Mouse (Mus musculus) neural tube, embryonic 14.5 days (tissue): ENCODE data around the gene Lcn4. TPM values are rescaled to one million over a fixed set of nuclear protein-coding genes. Genes with fewer than 3 reads are reported as not detected.

ENCODE experiments used
- ATAC-seq: fragments of 200-750 bp; cut with Nextera tagmentation; 2 replicates; pipeline ENCODE4 v1.8.0; 2017; ENCODE audit warnings: low read depth, mild to moderate bottlenecking, moderate TSS enrichment, moderate library complexity
- H3K27ac ChIP-seq: fragments of 300-500 bp; sonication (generic); 2 replicates; pipeline ENCODE4 v1.5.1; 2014; ENCODE audit warnings: low read depth, mild to moderate bottlenecking, control low read depth, low read length, moderate library complexity, mixed read lengths
- H3K27me3 ChIP-seq: fragments of 300-500 bp; sonication (generic); 2 replicates; pipeline ENCODE4 v1.6.1; 2014; ENCODE audit warnings: low read length; ENCODE audit not compliant: control insufficient read depth, insufficient read depth
- H3K36me3 ChIP-seq: fragments of 300-500 bp; sonication (generic); 2 replicates; pipeline ENCODE4 v1.6.1; 2014; ENCODE audit warnings: low read length, mixed read lengths; ENCODE audit not compliant: control insufficient read depth, insufficient read depth
- H3K4me1 ChIP-seq: fragments of 300-500 bp; sonication (generic); 2 replicates; pipeline ENCODE4 v1.6.1; 2014; ENCODE audit warnings: low read length; ENCODE audit not compliant: control insufficient read depth, insufficient read depth
- H3K4me2 ChIP-seq: fragments of 300-500 bp; sonication (generic); 2 replicates; pipeline ENCODE4 v1.6.1; 2014; ENCODE audit warnings: mild to moderate bottlenecking, low read depth, low read length, control low read depth
- H3K4me3 ChIP-seq: fragments of 300-500 bp; sonication (generic); 2 replicates; pipeline ENCODE4 v1.5.1; 2014; ENCODE audit warnings: low read depth, low read length, control low read depth, mixed read lengths
- H3K9ac ChIP-seq: fragments of 300-500 bp; sonication (generic); replicated peaks from 2 replicates; pipeline ENCODE4 v1.6.1; 2014; ENCODE audit warnings: low read depth, mild to moderate bottlenecking, control low read depth, low read length, mixed read lengths
- H3K9me3 ChIP-seq: fragments of 300-500 bp; sonication (generic); 2 replicates; pipeline ENCODE4 v1.6.1; 2016; ENCODE audit warnings: low read length; ENCODE audit not compliant: control insufficient read depth
- WGBS: fragments of 180-500 bp; shearing (Covaris S2); extraction: QIAGEN DNeasy Blood & Tissue Kit; methylation state at CpG from one replicate; pipeline ENCODE4 v1.1.7; 2014; 5-methylcytosine and 5-hydroxymethylcytosine counted together
- polyA plus RNA-seq: library from polyadenylated mRNA; unstranded; fragments of >200 nt; fragmentation: Nextera tagmentation; extraction: Ambion mirVana; gene quantifications from 2 replicates; pipeline ENCODE4 v1.2.1, GENCODE M21; 2014

Gene Lcn4
- polyA plus RNA-seq, 1 experiment from 2014 or later = not detected

DNA sequence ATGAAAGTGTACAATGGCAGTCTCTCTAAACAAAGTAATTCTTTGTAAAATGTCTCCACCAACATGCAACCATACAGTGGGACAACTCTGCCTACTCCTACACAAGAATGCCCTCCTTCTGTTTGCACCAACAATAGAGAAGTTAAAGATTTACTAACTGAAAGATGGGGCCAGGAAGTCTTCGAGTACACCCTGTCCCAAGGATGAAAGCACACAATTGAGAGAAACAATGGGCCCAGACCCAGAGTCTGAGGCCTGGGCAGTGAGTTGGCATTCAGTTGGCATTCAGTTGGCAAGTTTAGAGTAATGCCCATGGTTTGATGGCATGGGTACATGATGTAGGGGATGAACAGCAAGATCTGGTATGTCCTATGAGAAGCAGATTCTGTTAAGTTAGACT, 16.4 kb downstream of the Lcn4 start:
- ATAC-seq = no peak
- WGBS = 9% methylated on average over 1 of the region's 1 CpGs
- H3K4me3 ChIP-seq = no peak overlapping the region
- no peaks in the 10 kb centered on the region for H3K9me3 ChIP-seq
- H3K4me1 ChIP-seq = no peaks in the 10 kb centered on the region
- no peak overlapping the region for H3K27ac ChIP-seq
- H3K4me2 ChIP-seq = no peak overlapping the region
- H3K27me3 ChIP-seq = no peaks in the 10 kb centered on the region
- H3K36me3 ChIP-seq = no peaks in the 10 kb centered on the region
- no peak overlapping the region for H3K9ac ChIP-seq

- no peaks in the 10 kb centered on the region for H3K9me3 ChIP-seq
- ATAC-seq = peak; percentile 95
- H3K36me3 ChIP-seq = no peaks in the 10 kb centered on the region
- H3K27me3 ChIP-seq = no peaks in the 10 kb centered on the region
- no peak overlapping the region for H3K4me3 ChIP-seq
- 32% methylated on average over 3 of the region's 3 CpGs for WGBS
- no peak overlapping the region for H3K9ac ChIP-seq
- no peaks in the 10 kb centered on the region for H3K4me1 ChIP-seq
- no peak overlapping the region for H3K27ac ChIP-seq
- H3K4me2 ChIP-seq = no peak overlapping the region
Measured at GRCm38 (mm10) chr2:26646643-26647293, 24.3 kb downstream of the Lcn4 start.

- Histone ChIP-seq H3K36me3 (no peaks in the 10 kb centered on the region), H3K27ac (no peak overlapping the region), H3K4me2 (no peak overlapping the region), H3K4me3 (no peak overlapping the region), H3K27me3 (no peaks in the 10 kb centered on the region), H3K9ac (no peak overlapping the region), H3K9me3 (no peaks in the 10 kb centered on the region), H3K4me1 (peaks cover 3% of the 10 kb centered on the region)
- no peak for ATAC-seq
- 56% methylated on average over 2 of the region's 2 CpGs for WGBS
Measured at GRCm38 (mm10) chr2:26643942-26644341, 27.1 kb downstream of the Lcn4 start.

GRCm38 (mm10) chr2:26641006-26641647, 30.0 kb downstream of the Lcn4 start:
- WGBS = 86% methylated on average over 7 of the region's 7 CpGs
- no peak overlapping the region for H3K4me3 ChIP-seq
- H3K9ac ChIP-seq = no peak overlapping the region
- H3K27ac ChIP-seq = 0 out of 2 replicates have a peak overlapping the region, but pooled peaks have one; percentile 4
- H3K9me3 ChIP-seq = no peaks in the 10 kb centered on the region
- peaks cover 16% of the 10 kb centered on the region for H3K4me1 ChIP-seq
- peaks cover 20% of the 10 kb centered on the region for H3K36me3 ChIP-seq
- no peak overlapping the region for H3K4me2 ChIP-seq
- no peaks in the 10 kb centered on the region for H3K27me3 ChIP-seq
- ATAC-seq = no peak

- Histone ChIP-seq H3K4me3 (peak overlapping the region; percentile 76), H3K9ac (peak overlapping the region; percentile 82), H3K36me3 (peaks cover 30% of the 10 kb centered on the region), H3K9me3 (no peaks in the 10 kb centered on the region), H3K4me1 (peaks cover 16% of the 10 kb centered on the region), H3K27ac (peak overlapping the region; percentile 77), H3K4me2 (peak overlapping the region; percentile 79), H3K27me3 (no peaks in the 10 kb centered on the region)
- WGBS = 4% methylated on average over 49 of the region's 49 CpGs
- peak; percentile 85 for ATAC-seq
Measured at GRCm38 (mm10) chr2:26639838-26640830, 30.9 kb downstream of the Lcn4 start.

DNA sequence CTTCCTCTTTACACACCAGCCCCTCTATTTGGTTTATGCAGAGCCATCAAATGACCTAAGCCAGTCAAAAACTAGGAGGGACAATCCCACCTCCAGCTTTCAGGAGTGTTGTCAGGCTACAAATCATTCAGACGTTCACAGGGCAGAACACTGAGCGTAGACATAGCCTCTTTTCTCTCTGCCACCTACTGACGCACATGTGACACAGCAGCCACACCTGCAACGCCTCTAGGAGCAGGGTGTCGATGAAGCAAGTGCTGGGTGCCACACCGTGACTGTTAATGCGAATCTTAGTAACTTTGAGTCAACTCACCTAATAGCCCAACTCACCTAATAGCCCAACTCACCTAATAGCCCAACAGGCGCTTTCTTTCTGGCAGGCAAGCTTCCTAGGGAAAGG, 32.0 kb downstream of the Lcn4 start:
- Histone ChIP-seq H3K27ac (no peak overlapping the region), H3K4me1 (peaks cover 16% of the 10 kb centered on the region), H3K27me3 (no peaks in the 10 kb centered on the region), H3K9me3 (no peaks in the 10 kb centered on the region), H3K36me3 (peaks cover 38% of the 10 kb centered on the region), H3K4me2 (peak overlapping the region; percentile 79), H3K9ac (no peak overlapping the region; the same call in 1 of the 2 replicates), H3K4me3 (peak overlapping the region; percentile 76)
- ATAC-seq = 0 out of 2 replicates have a peak, but pooled peaks have one; percentile 33
- whole genome bisulfite sequencing = 5% methylated on average over 8 of the region's 8 CpGs

GRCm38 (mm10) chr2:26638572-26638971, 32.5 kb downstream of the Lcn4 start:
- Histone ChIP-seq H3K36me3 (peaks cover 38% of the 10 kb centered on the region), H3K4me1 (peaks cover 16% of the 10 kb centered on the region)

DNA sequence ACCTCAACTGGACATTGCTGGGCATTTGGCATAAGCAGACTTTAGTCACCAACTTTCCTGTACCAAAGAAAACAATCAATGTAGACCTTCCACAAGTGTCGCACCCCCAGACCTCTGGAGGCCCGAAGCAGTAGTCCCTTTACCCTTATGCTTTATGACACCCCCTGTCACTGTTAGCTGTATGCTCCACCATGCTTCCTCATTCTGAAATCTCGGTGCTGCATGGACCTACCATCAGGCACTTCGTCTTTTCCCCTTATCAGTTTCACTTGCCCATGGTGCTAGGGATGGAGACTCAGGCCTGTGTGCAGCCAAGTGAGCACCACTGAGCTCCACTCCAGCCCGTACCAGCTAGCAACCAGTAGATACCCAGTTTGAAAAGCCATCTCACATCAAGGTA, 33.0 kb downstream of the Lcn4 start:
- H3K9ac ChIP-seq = no peak overlapping the region; the same call in 1 of the 2 replicates
- H3K36me3 ChIP-seq = peaks cover 38% of the 10 kb centered on the region
- no peaks in the 10 kb centered on the region for H3K9me3 ChIP-seq
- no peak overlapping the region for H3K4me3 ChIP-seq
- peaks cover 16% of the 10 kb centered on the region for H3K4me1 ChIP-seq
- 88% methylated on average over 5 of the region's 5 CpGs for WGBS
- peak overlapping the region; percentile 79; the same call in 1 of the 2 replicates for H3K4me2 ChIP-seq
- H3K27ac ChIP-seq = no peak overlapping the region
- no peak for ATAC-seq
- H3K27me3 ChIP-seq = no peaks in the 10 kb centered on the region

More at GRCm38 (mm10) chr2:26638572-26638971, 32.5 kb downstream of the Lcn4 start:
- peak overlapping the region; percentile 79 for H3K4me2 ChIP-seq
- ATAC-seq = no peak
- no peaks in the 10 kb centered on the region for H3K9me3 ChIP-seq
- no peak overlapping the region for H3K27ac ChIP-seq
- peak overlapping the region; percentile 76 for H3K4me3 ChIP-seq
- H3K27me3 ChIP-seq = no peaks in the 10 kb centered on the region
- no peak overlapping the region for H3K9ac ChIP-seq
- 78% methylated on average over 5 of the region's 5 CpGs for WGBS
